Mouse (Mus musculus) effector memory CD4-positive, alpha-beta T cell, adult 5 months (primary cell): Measurements from ENCODE around the gene Srp9. TPM values are rescaled to one million over a fixed set of nuclear protein-coding genes. Genes with fewer than 3 reads are reported as not detected.

Experiments used
- polyA plus RNA-seq: library from polyadenylated mRNA; unstranded; fragments of 100-300 nt; shearing (Covaris generic); gene quantifications from one replicate; pipeline ENCODE4 v1.2.1, GENCODE M21; 2017

Gene Srp9
- 113 TPM for polyA plus RNA-seq

GRCm38 (mm10) chr1:182124506-182124905 is at the start of gene Srp9:
Gene Srp9 (plus strand): TSS chr1:182124737.

GRCm38 (mm10) chr1:182164386-182164785 is 39.8 kb downstream of the Srp9 start, which contains the start of gene Vmn1r1:
Gene Vmn1r1 (minus strand): TSS chr1:182164486.

Other genes with a start within 250 kb of the Srp9 start
- 0.65 TPM for gene Enah, start 104.7 kb upstream of the Srp9 start, polyA plus RNA-seq
- gene Vmn1r1, start 39.7 kb downstream of the Srp9 start, polyA plus RNA-seq, result not detected
- 111 TPM for gene Degs1, start 158.1 kb downstream of the Srp9 start, polyA plus RNA-seq
- 63.5 TPM for gene Fbxo28, start 216.9 kb downstream of the Srp9 start, polyA plus RNA-seq